Mouse (Mus musculus) kidney, postnatal 14 days (tissue): Measurements from ENCODE around the gene Ubald2.
"Not testable (repeated sequence)": the region's sequence is repeated elsewhere in the genome, so short reads cannot be mapped to it uniquely, and the experiment has no call there.

Experiments
- DNase-seq: peaks from one replicate; pipeline ENCODE4 v3.0.0; 2022; ENCODE audit warnings: mixed read lengths

Gene Ubald2

DNA sequence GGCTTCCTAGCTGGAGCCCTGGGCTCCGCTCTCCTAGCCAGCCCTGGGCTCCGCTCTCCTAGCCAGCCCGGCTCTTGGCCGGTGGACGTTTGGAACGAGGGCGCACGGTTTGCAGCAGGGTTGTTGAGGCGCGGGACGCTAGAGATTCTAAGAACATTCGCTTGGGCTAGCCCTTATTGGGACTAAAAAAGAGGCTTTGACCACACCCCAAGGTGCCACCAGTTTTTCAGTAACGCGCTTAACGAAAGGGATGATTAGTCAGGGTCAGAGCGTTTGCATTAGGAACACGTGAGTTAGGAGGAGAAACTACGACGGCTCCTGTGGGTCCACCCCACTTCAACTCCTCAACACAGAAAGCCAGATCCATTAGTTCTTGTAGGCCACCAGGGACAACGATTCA, 32.2 kb downstream of the Ubald2 start, which contains the start of gene Qrich2:
Qrich2 (minus strand) TSS at position 101 of the 400 bp plus-strand sequence.
- no peak for DNase-seq

DNA sequence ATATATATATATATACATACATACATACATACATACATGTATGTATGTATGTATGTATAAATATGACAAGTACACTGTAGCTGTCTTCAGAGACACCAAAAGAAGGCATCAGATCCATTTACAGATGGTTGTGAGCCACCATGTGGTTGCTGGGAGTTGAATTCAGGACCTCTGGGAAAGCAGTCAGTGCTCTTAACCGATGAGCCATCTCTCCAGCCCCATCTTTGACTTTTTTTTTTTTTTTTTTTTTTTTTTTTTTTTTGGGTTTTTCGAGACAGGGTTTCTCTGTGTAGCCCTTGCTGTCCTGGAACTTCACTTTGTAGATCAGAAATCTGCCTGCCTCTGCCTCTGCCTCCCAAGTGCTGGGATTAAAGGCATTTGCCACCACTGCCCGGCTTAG, 34.4 kb downstream of the Ubald2 start:
- DNase-seq = not testable (repeated sequence)

DNA sequence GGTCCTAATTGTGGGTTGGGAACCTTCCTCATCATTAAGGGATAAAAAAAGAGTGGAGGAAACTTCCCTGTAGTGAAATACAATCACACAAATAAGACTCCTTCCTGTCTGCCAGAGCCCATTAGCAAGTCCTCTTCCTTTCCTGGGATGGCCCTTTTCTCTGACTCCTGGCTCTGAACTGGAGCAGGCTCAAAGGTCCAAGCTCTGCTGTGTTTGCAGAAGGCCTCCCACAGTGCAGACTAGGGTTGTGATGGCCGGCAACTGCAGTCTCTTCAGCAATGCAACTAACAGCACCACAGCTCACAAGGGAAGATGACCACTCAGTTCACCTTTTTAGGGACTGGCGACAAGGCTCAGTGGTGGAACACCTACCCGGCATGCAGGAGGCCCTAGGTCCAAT, 36.4 kb downstream of the Ubald2 start:
- DNase-seq = peak; percentile 53

DNA sequence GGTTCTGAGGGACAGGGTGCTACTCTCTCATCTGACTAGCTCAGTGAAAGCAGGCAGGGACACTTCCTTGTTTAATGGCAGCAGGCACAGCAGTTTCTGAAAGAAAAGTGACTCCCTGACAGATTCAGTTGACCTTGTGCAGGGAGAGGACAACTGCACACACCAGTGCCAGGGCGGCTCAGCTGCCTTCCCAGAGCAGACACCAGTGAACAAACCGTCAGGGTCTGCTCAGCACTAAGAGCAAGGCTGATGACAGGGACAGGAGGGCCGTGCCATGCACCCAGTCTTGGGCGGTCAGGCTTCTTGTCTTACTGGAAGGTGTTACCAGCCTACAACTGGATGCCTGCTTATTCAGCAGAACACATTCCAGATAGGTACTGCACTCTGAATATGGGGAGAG, 37.0 kb downstream of the Ubald2 start:
- no peak for DNase-seq

DNA sequence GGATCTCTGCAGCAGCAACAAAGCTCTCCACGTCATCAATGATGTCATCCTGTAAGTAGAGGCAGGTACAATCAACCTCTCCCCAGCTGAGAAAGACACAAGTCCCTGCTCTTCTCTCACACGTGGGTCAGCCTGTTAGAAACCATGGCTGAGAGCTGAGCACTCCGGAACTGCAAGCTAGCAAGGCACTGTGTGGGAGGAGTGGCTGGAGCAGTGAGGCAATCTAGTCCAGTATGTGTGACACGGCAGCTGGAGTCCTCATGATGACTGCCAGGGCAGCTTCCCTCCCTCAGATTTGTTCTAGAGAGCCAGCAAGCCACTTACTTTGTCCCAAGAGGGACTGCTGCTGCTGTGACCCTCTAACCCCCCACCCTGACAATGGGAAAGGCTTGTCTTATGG, 38.4 kb downstream of the Ubald2 start:
- DNase-seq = peak; percentile 53

DNA sequence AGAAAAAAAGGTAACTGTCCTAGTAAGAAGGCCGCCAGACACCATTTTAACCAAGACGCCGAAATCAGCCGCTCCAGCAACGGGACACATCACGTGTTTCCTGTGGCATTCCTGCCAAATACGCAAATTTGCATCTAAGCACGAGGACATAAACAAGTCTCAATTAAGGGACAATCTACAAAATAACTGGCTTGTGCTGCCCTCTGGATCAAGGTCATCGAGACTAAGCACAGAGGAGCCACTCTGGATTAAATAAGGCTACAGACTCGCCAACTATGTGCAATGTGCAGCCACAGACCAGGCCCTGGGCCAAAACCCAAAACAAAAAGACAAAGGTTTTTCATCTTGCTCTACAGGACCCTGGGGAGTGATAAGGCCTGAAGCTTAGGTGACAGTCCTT, 42.1 kb downstream of the Ubald2 start:
- DNase-seq = peak; percentile 75

DNA sequence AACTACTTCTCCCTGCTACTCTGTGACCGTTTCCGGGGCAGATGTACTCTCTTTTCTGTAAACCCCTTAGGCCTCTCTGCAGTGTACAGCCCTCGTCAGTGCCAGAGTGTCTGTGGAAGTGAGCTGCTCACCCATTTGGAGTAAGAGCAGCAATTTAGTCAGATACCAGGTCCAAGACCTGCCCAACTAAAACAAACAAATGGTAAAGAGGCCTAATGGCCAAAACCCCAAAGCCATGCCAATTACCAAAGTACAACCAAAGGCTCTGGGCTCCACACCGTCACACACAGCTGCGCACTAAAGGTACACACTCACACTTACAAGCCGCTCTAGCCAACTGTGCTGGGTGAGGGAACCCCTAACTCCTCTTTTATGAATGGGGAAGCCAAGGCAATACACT, 42.8 kb downstream of the Ubald2 start:
- DNase-seq = no peak

DNA sequence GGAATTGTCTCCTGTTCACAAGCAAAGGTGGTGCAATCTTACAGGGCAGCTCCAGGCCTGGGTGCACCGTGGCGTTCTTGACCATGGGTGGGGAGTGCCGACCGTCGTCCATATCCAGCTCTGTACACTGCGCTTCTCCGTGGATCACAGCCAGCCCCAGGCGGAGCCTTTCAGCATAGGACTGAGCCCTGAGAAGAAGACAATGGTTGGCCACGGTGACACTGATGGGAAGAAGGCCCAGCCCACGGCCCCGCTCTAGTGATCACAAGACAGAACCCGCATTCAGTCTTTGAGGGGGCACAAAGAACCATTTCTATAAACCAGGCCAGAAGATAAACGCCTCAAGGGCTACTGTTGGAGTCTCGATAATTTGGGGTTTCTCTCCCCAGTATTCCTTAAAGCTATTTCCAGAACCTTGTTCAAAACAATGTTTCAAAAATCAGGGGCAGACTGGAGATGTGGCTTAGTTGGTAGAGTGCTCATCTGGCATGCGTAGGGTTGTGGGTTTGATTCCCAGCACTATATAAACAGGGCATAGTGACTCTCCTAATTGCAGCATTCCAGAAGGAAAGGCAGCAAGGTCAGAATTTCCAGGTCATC, 43.4 kb downstream of the Ubald2 start:
- no peak for DNase-seq

DNA sequence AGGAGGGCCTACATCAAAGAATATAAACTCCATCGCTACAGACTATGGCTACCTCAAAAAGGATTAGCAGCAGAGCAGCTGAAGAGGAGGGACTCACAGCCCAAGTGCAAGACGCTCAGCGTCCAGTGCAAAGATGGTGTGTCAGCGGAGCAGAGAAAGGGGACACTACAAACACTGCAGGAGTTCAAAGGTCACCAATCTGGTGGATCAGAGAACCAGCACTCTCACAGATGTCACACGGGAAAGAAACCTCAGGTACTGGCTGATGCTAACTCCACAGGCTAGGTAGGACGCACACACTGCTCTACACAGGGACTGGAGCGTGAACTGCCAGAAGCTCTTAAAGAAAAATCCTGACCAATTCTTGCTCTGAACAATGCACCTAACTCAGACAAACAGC, 45.1 kb downstream of the Ubald2 start:
- DNase-seq = no peak

DNA sequence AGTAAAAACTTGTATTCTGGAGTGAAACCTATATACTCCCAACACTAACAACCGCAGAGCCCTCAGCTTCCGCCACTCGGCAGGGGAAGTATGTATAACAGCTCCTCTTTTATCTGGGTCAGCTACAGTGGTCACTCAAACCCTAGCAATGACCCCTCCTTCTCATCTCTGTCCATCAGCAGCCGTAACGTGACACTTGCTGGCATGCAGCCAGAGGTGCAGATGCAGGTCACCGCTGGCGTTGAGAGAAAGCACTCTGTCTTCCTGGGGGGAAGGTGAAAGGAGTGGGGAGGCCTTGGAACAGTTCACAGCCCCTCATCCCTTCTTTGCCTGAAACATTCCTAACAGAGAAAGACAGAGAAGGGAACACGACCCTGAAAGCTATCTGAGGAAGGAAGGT, 45.9 kb downstream of the Ubald2 start:
- no peak for DNase-seq

DNA sequence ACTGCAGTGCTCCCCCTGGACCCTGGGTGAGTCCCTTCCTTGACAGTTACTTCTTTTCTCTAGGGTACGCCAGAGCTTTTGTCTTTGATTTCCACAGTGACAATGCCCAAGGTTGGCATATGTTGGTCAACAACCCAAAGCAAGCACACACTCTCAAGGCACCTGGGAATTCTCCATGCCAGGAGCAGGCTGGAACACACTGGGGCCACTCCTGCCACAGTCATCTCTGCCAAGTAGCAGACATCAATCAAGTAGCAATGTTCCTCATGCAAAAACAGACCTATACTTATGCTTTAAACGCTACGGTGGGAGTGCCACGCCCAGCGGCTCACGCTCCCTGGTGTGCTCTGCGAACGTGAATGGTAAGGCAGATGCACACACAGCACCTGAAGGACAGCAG, 47.1 kb downstream of the Ubald2 start:
- DNase-seq = no peak

DNA sequence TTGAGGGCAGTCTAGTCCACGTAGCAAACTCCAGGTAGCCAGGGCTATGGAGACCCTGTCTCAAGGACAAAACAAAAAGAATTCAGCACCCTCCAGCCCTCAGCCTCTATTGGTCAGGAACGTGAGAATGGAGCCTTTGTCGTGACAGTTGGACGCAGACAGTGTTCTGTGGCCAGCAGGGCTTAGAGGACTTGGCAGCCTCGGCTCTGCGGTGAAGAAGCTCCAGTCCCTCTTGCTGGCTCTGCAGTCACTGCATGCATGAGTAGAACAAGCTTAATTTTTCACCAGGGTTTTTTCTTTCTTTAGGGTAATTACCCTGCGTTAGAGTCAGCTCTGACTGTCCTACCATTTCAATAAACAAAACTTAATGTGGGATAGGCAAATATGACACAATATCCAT, 47.9 kb downstream of the Ubald2 start:
- no peak for DNase-seq

DNA sequence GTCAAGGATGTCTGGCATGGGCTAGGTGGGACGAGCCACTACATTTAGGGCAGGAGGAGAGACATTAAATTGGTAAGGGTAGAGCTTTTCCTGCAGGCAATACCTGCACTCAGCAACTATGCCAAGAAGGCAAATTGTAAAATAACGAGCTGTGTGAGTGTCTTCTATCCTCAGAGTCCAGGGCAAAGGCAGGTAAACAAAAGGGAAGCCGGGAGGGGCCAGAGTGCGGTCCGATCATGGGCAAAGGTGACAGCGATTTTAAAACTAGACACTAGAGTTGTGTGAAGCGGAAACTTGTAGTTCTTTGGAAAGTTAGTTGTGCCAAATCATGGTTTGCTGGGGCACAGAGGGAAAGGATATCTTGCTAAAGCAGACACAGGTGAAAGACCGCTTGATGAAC, 50.4 kb downstream of the Ubald2 start:
- no peak for DNase-seq

DNA sequence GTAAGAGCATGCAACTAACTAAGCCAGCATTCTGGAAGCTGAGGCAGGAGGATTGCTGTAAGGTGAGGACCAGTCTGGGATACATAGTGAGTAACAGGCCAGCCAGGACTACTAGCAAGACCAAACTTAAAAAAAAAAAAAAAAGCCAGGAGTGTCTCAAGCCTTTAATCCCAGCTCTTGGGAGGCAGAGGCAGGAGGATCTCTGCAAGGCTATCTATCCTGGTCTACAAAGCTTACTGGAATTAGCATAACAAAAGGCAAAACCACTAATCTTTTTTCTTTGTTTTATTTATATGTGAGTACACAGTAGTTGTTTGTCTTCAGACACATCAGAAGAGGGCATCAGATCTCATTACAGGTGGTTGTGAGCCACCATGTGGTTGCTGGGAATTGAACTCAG, 54.3 kb downstream of the Ubald2 start:
- no peak for DNase-seq
